Mouse (Mus musculus) erythroblast, embryonic 14.5 days (primary cell): ENCODE data around the gene Col18a1.

ENCODE experiments used
- GATA1 ChIP-seq: IDR thresholded peaks from 2 replicates; pipeline ENCODE4 v1.6.1; 2012; ENCODE audit warnings: low read length, inconsistent platforms, mixed read lengths
- TAL1 ChIP-seq: IDR thresholded peaks from 3 replicates; pipeline ENCODE4 v1.6.1; 2012; ENCODE audit warnings: low read length, inconsistent platforms, mixed read lengths

- TF ChIP-seq GATA1 (no peak), TAL1 (no peak)
These were observed 127.7 kb downstream of the Col18a1 start for GRCm38 (mm10) chr10:77038579-77039174.
